Mouse (Mus musculus): ENCODE measurements around the gene Ms4a10. TPM values are rescaled to one million over a fixed set of nuclear protein-coding genes. Genes with fewer than 3 reads are reported as not detected.
A peak's percentile ranks its signal among the peaks of the same experiment; 100 is the strongest.

The Ms4a10 gene
- total RNA-seq, 2 experiments from 2014 or later = not detected

GRCm38 (mm10) chr19:10968578-10968977 lies 5.9 kb downstream of the Ms4a10 start:
- intact Hi-C loops (cut with DNase I) = no loop called here
- no peak for DNase-seq (ENCODE audit: low spot score in 2 of 2)

- no peak for DNase-seq (ENCODE audit: low spot score in 2 of 2)
- intact Hi-C loops (cut with DNase I) = no loop called here
Observed at GRCm38 (mm10) chr19:10965721-10966120, 8.7 kb downstream of the Ms4a10 start.

- DNase-seq (ENCODE audit: low spot score in 2 of 2) = no peak
- intact Hi-C loops (cut with DNase I) = loop anchor here (5.0 to 10.0 kb wide), 2 partner anchors 245 to 293 kb away; no protein-coding TSS in a partner anchor
Observed at GRCm38 (mm10) chr19:10959978-10960346, 14.5 kb downstream of the Ms4a10 start.

- intact Hi-C loops (cut with DNase I) = loop anchor here (5.0 to 10.0 kb wide), 2 partner anchors 245 to 292 kb away; no protein-coding TSS in a partner anchor
- peak; percentile 67 for DNase-seq (ENCODE audit: low spot score in 2 of 2)
Observed at GRCm38 (mm10) chr19:10959085-10959977, 15.1 kb downstream of the Ms4a10 start.

- intact Hi-C loops (cut with DNase I) = loop anchor here (10.0 kb wide), 1 partner anchor 237 kb away; no protein-coding TSS in a partner anchor
Observed at GRCm38 (mm10) chr19:10952021-10952939, 22.2 kb downstream of the Ms4a10 start.

GRCm38 (mm10) chr19:10949558-10949957 lies 24.9 kb downstream of the Ms4a10 start:
- peak in 1 of 2 experiments; percentile 20 for DNase-seq (ENCODE audit: low spot score in 2 of 2)
- intact Hi-C loops (cut with DNase I) = loop anchor here (5.0 kb wide), 1 partner anchor 42 kb away; no protein-coding TSS in a partner anchor

More at GRCm38 (mm10) chr19:10952021-10952939, 22.2 kb downstream of the Ms4a10 start:
- DNase-seq (ENCODE audit: low spot score in 2 of 2) = peak; percentile 26 to 64

- DNase-seq (ENCODE audit: low spot score in 2 of 2) = peak; percentile 98
- intact Hi-C loops (cut with DNase I) = loop anchor here (5.0 kb wide), 1 partner anchor 42 kb away; no protein-coding TSS in a partner anchor
Observed at GRCm38 (mm10) chr19:10949112-10949511, 25.4 kb downstream of the Ms4a10 start, which contains the start of gene Ccdc86. Ccdc86 (minus strand) TSS chr19:10949266.

GRCm38 (mm10) chr19:10948416-10948815 lies 26.1 kb downstream of the Ms4a10 start:
- no peak for DNase-seq (ENCODE audit: low spot score in 2 of 2)
- intact Hi-C loops (cut with DNase I) = loop anchor here (5.0 kb wide), 1 partner anchor 41 kb away; no protein-coding TSS in a partner anchor

GRCm38 (mm10) chr19:10947219-10947618 lies 27.3 kb downstream of the Ms4a10 start:
- DNase-seq (ENCODE audit: low spot score in 2 of 2) = no peak
- intact Hi-C loops (cut with DNase I) = loop anchor here (5.0 kb wide), 1 partner anchor 40 kb away; no protein-coding TSS in a partner anchor

GRCm38 (mm10) chr19:10946506-10946905 lies 28.0 kb downstream of the Ms4a10 start:
- intact Hi-C loops (cut with DNase I) = loop anchor here (5.0 kb wide), 1 partner anchor 39 kb away; no protein-coding TSS in a partner anchor
- DNase-seq (ENCODE audit: low spot score in 2 of 2) = no peak

GRCm38 (mm10) chr19:10943955-10944354 lies 30.5 kb downstream of the Ms4a10 start:
- no peak for DNase-seq (ENCODE audit: low spot score in 2 of 2)
- intact Hi-C loops (cut with DNase I) = loop anchor here (5.0 kb wide), 1 partner anchor 47 kb away; the partner anchor contains the start of gene Prpf19

- peak in 1 of 2 experiments; percentile 15 for DNase-seq (ENCODE audit: low spot score in 2 of 2)
- intact Hi-C loops (cut with DNase I) = loop anchor here (5.0 kb wide), 1 partner anchor 44 kb away; the partner anchor contains the start of gene Prpf19
Observed at GRCm38 (mm10) chr19:10940801-10941457, 33.5 kb downstream of the Ms4a10 start.

GRCm38 (mm10) chr19:10940097-10940800 lies 34.2 kb downstream of the Ms4a10 start:
- DNase-seq (ENCODE audit: low spot score in 2 of 2) = peak; percentile 74
- intact Hi-C loops (cut with DNase I) = loop anchor here (5.0 kb wide), 1 partner anchor 43 kb away; the partner anchor contains the start of gene Prpf19

- intact Hi-C loops (cut with DNase I) = no loop called here
Observed at GRCm38 (mm10) chr19:10938771-10939170, 35.7 kb downstream of the Ms4a10 start.

GRCm38 (mm10) chr19:10937110-10937563 lies 37.3 kb downstream of the Ms4a10 start, which contains the start of gene Ptgdr2:
Ptgdr2 (plus strand) TSS chr19:10937160.
- intact Hi-C loops (cut with DNase I) = no loop called here
- no peak for DNase-seq (ENCODE audit: low spot score in 2 of 2)

More at GRCm38 (mm10) chr19:10938771-10939170, 35.7 kb downstream of the Ms4a10 start:
- DNase-seq (ENCODE audit: low spot score in 2 of 2) = no peak

- intact Hi-C loops (cut with DNase I) = no loop called here
- no peak for DNase-seq (ENCODE audit: low spot score in 2 of 2)
Observed at GRCm38 (mm10) chr19:10936077-10936476, 38.4 kb downstream of the Ms4a10 start.

GRCm38 (mm10) chr19:10935029-10935428 lies 39.4 kb downstream of the Ms4a10 start:
- intact Hi-C loops (cut with DNase I) = no loop called here
- peak; percentile 40 to 41 for DNase-seq (ENCODE audit: low spot score in 2 of 2)

- intact Hi-C loops (cut with DNase I) = no loop called here
- no peak for DNase-seq (ENCODE audit: low spot score in 2 of 2)
Observed at GRCm38 (mm10) chr19:10930641-10931040, 43.8 kb downstream of the Ms4a10 start.

Measured in left cerebral cortex, postnatal 14 days (tissue).